In genomic region chr16:26169382-26169781, GRCm38 (mm10) we compare ENCODE assay signal across 19 mouse cellular contexts.
"Had no signal": no experiment of that assay in that cellular context is flagged by ENCODE, and none has a peak within 500 bp of the region (broad histone marks: within the 10 kb centered on the region; RNA-seq: fewer than 3 reads in every experiment).

No protein-coding gene starts in this region.

- H3K4me1 ChIP-seq: midbrain, embryonic 10.5 days; midbrain, embryonic 12.5 days; neural tube, embryonic 15.5 days had no signal

- DNase-seq: lung, adult 18-20 months; lung, embryonic 14.5 days; lung, postnatal 10 days; lung, postnatal 4 days; midbrain, embryonic 14.5 days; retina, postnatal 1 day; right cerebral cortex, adult 18-20 months; right cerebral cortex, postnatal 25 days; right cerebral cortex, postnatal 4 days; spleen, adult 18-20 months; thymus, adult 18-20 months; thymus, postnatal 14 days; thymus, postnatal 36 days had no signal

- H3K27ac ChIP-seq: midbrain, embryonic 10.5 days; midbrain, embryonic 12.5 days; neural tube, embryonic 13.5 days; neural tube, embryonic 15.5 days had no signal

- ATAC-seq: midbrain, embryonic 16.5 days had no signal

- H3K27me3 ChIP-seq: midbrain, embryonic 12.5 days; neural tube, embryonic 13.5 days; neural tube, embryonic 15.5 days had no signal

- H3K36me3 ChIP-seq: midbrain, embryonic 10.5 days; midbrain, embryonic 12.5 days; neural tube, embryonic 13.5 days; neural tube, embryonic 15.5 days had no signal

- H3K4me3 ChIP-seq: midbrain, embryonic 10.5 days; midbrain, embryonic 12.5 days; myocyte; neural tube, embryonic 13.5 days; neural tube, embryonic 15.5 days had no signal
